Mouse (Mus musculus) kidney, embryonic 15.5 days (tissue): ENCODE data around the gene Cdkl3. TPM values are rescaled to one million over a fixed set of nuclear protein-coding genes. Genes with fewer than 3 reads are reported as not detected.

Source experiments
- ATAC-seq: fragments of 200-750 bp; cut with Nextera tagmentation; replicated peaks from 2 replicates; pipeline ENCODE4 v1.8.0; 2017; ENCODE audit warnings: moderate TSS enrichment; ENCODE audit not compliant: low FRiP score
- H3K27ac ChIP-seq: fragments of 300-500 bp; sonication (generic); 2 replicates; pipeline ENCODE4 v1.5.1; 2015; ENCODE audit warnings: mild to moderate bottlenecking, inconsistent platforms
- H3K27me3 ChIP-seq: fragments of 300-500 bp; sonication (generic); 2 replicates; pipeline ENCODE4 v1.6.1; 2015; ENCODE audit warnings: inconsistent platforms
- H3K36me3 ChIP-seq: fragments of 300-500 bp; sonication (generic); 2 replicates; pipeline ENCODE4 v1.6.1; 2015; ENCODE audit warnings: inconsistent platforms
- H3K4me1 ChIP-seq: fragments of 300-500 bp; sonication (generic); 2 replicates; pipeline ENCODE4 v1.6.1; 2015; ENCODE audit warnings: inconsistent platforms
- H3K4me2 ChIP-seq: fragments of 300-500 bp; sonication (generic); 2 replicates; pipeline ENCODE4 v1.6.1; 2015; ENCODE audit warnings: moderate library complexity, mild to moderate bottlenecking, inconsistent platforms
- H3K4me3 ChIP-seq: fragments of 300-500 bp; sonication (generic); replicated peaks from 2 replicates; pipeline ENCODE4 v1.5.1; 2015; ENCODE audit warnings: mild to moderate bottlenecking, inconsistent platforms
- H3K9ac ChIP-seq: fragments of 300-500 bp; sonication (generic); 2 replicates; pipeline ENCODE4 v1.6.1; 2015; ENCODE audit warnings: mild to moderate bottlenecking, inconsistent platforms
- H3K9me3 ChIP-seq: fragments of 300-500 bp; sonication (generic); replicated peaks from 2 replicates; pipeline ENCODE4 v1.6.1; 2016; ENCODE audit warnings: inconsistent platforms
- WGBS: fragments of 180-500 bp; shearing (Covaris S2); methylation state at CpG from one replicate; pipeline ENCODE4 v1.1.7; 2015; ENCODE audit warnings: mixed read lengths; 5-methylcytosine and 5-hydroxymethylcytosine counted together
- polyA plus RNA-seq: library from polyadenylated mRNA; unstranded; fragments of >200 nt; fragmentation: Nextera tagmentation; extraction: Ambion mirVana; gene quantifications from 2 replicates; pipeline ENCODE4 v1.2.1, GENCODE M21; 2015

Cdkl3 gene
- polyA plus RNA-seq, 1 experiment from 2014 or later, result 8.7 TPM

DNA sequence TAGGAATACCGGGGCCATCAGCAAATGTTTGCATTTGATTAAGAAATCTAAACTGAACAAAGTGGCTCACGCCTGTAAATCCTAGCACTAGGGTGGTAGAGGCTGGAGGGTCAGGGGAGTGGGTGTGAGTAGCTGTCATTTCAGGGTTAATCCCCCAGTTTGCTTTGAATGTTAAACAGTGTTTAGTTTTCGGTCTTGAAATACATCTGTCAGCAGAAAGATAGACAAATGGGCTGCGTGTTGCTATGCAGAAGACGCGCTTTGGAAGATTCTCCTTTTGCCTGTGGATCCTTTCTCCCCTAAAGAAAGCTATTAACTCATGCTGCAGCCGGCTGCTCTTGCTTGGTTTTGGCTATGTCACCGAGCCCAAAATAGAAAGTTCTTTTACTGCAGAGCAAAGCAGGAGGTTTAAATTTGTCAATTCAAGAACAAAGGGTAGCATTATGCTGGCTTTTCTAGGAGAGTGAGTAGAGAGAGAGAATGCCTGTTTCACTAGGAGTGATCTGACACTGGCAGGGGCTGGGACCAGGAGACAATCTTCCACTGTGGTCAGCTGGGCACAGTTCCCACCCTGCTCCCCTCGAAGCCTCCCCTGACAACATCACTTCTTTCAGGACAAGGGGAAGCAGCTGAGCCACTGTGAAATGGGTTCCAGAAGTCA lies 82.3 kb downstream of the Cdkl3 start:
- 58% methylated on average over 9 of the region's 9 CpGs for WGBS
- no peaks in the 10 kb centered on the region for H3K27me3 ChIP-seq
- no peaks in the 10 kb centered on the region for H3K9me3 ChIP-seq
- H3K4me3 ChIP-seq, result no peak overlapping the region
- no peak overlapping the region for H3K9ac ChIP-seq
- no peaks in the 10 kb centered on the region for H3K36me3 ChIP-seq
- no peak for ATAC-seq
- no peak overlapping the region for H3K4me2 ChIP-seq
- no peak overlapping the region for H3K27ac ChIP-seq
- H3K4me1 ChIP-seq, result peaks cover 12% of the 10 kb centered on the region

GRCm38 (mm10) chr11:52089291-52089690 lies 85.3 kb downstream of the Cdkl3 start:
- Histone ChIP-seq H3K36me3 (no peaks in the 10 kb centered on the region), H3K4me2 (peak overlapping the region; percentile 44), H3K4me3 (no peak overlapping the region), H3K27ac (peak overlapping the region; percentile 60), H3K9me3 (no peaks in the 10 kb centered on the region), H3K4me1 (peaks cover 12% of the 10 kb centered on the region), H3K9ac (no peak overlapping the region), H3K27me3 (no peaks in the 10 kb centered on the region)
- WGBS, result 28% methylated on average over 8 of the region's 8 CpGs
- ATAC-seq, result peak; percentile 43; the same call in 1 of the 2 replicates

DNA sequence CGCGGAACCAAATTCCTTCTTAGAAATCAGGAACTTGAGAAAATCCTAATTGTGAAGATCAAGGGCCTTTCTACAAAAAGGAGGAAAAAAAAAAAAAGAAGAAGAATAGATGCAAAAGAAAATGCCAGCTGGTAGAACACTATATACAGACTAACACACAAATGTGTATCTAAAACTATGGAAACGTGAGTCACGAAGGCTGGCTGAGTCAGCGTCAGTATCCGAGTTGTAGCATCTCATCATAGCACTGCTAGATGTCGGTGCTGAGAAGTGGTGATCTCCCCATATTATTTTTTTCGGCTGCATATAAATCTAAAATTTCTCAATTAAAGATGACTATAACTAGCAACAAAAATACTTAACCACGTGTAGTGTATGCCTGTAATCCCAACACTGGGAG lies 87.2 kb downstream of the Cdkl3 start:
- no peaks in the 10 kb centered on the region for H3K27me3 ChIP-seq
- H3K4me2 ChIP-seq, result no peak overlapping the region
- WGBS, result 88% methylated on average over 9 of the region's 9 CpGs

GRCm38 (mm10) chr11:52094568-52094967 lies 90.5 kb downstream of the Cdkl3 start:
- H3K9me3 ChIP-seq, result no peaks in the 10 kb centered on the region
- peaks cover 11% of the 10 kb centered on the region for H3K4me1 ChIP-seq
- H3K27me3 ChIP-seq, result no peaks in the 10 kb centered on the region
- peak overlapping the region; percentile 48; the same call in 1 of the 2 replicates for H3K27ac ChIP-seq
- 49% methylated on average over 5 of the region's 5 CpGs for WGBS
- H3K4me3 ChIP-seq, result no peak overlapping the region
- H3K9ac ChIP-seq, result no peak overlapping the region
- no peak overlapping the region for H3K4me2 ChIP-seq
- ATAC-seq, result no peak
- H3K36me3 ChIP-seq, result no peaks in the 10 kb centered on the region

More for the DNA sequence above, 87.2 kb downstream of the Cdkl3 start:
- Histone ChIP-seq H3K4me1 (peaks cover 12% of the 10 kb centered on the region), H3K9ac (no peak overlapping the region), H3K4me3 (no peak overlapping the region), H3K27ac (no peak overlapping the region), H3K9me3 (no peaks in the 10 kb centered on the region), H3K36me3 (no peaks in the 10 kb centered on the region)
- ATAC-seq, result no peak

DNA sequence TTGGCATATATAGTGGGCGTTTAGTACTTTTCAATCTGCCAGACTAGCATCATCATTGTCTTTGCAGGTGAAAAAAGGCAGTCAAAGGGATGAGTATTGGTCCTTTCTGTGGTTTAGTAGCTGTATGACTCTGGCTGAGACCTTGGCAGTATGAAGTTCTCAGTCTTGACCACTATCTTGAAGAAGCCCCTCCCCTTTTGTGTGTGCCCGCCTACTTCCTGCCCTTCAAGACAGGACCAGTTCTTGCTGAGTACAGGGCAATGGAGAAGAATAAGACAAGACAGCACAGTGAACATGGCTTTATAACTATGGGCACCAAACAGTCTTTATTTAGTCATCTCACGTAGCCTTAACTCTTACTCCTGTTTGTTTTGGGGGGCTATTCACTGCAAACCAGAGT lies 93.0 kb downstream of the Cdkl3 start:
- 70% methylated on average over 3 of the region's 3 CpGs for WGBS
- no peaks in the 10 kb centered on the region for H3K9me3 ChIP-seq
- H3K4me1 ChIP-seq, result peaks cover 25% of the 10 kb centered on the region
- H3K27ac ChIP-seq, result no peak overlapping the region
- H3K4me2 ChIP-seq, result no peak overlapping the region
- H3K9ac ChIP-seq, result no peak overlapping the region
- no peaks in the 10 kb centered on the region for H3K27me3 ChIP-seq
- no peak overlapping the region for H3K4me3 ChIP-seq
- peaks cover 3% of the 10 kb centered on the region; the same call in 1 of the 2 replicates for H3K36me3 ChIP-seq
- ATAC-seq, result no peak

DNA sequence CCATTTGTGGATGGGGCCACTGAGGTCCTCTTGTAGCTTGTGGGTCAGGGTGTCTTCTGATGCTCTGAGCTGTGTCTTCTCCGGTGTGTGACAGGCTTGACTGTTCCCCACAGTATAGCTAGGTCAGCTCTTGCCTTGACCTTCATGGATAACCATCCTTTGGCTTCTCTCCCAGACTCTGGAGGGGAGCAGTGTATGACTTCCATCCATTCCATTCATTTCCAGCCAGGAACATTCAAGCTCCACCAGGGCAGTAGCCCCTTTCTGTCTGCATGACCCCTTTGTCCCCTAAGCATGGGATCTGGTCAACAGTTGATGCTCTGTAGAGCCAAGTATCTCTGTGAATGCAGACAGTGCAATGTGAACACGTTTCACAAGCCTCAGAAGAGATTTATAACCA lies 93.6 kb downstream of the Cdkl3 start:
- Histone ChIP-seq H3K4me1 (peaks cover 29% of the 10 kb centered on the region), H3K27ac (peak overlapping the region; percentile 80; the same call in 1 of the 2 replicates), H3K4me2 (peak overlapping the region; percentile 66), H3K27me3 (no peaks in the 10 kb centered on the region), H3K36me3 (peaks cover 3% of the 10 kb centered on the region; the same call in 1 of the 2 replicates), H3K9ac (no peak overlapping the region; the same call in 1 of the 2 replicates), H3K4me3 (no peak overlapping the region), H3K9me3 (no peaks in the 10 kb centered on the region)
- 62% methylated on average over 2 of the region's 2 CpGs for WGBS
- no peak for ATAC-seq

- under 1% methylated on average over 53 of the region's 53 CpGs for WGBS
- H3K9ac ChIP-seq, result peak within 1 kb of the TSS; percentile 84
These were observed 94.5 kb downstream of the Cdkl3 start, which contains the start of gene Ppp2ca for GRCm38 (mm10) chr11:52098398-52098946. Ppp2ca (plus strand) TSS chr11:52098681.

GRCm38 (mm10) chr11:52099031-52099761 lies 95.2 kb downstream of the Cdkl3 start:
- ATAC-seq, result peak; percentile 85
- peak overlapping the region; percentile 66 for H3K4me2 ChIP-seq
- no peaks in the 10 kb centered on the region for H3K9me3 ChIP-seq
- peak overlapping the region; percentile 97 for H3K27ac ChIP-seq
- H3K27me3 ChIP-seq, result no peaks in the 10 kb centered on the region
- H3K4me3 ChIP-seq, result peak overlapping the region; percentile 92
- under 1% methylated on average over 62 of the region's 72 CpGs for WGBS
- H3K9ac ChIP-seq, result peak overlapping the region; percentile 84
- peaks cover 30% of the 10 kb centered on the region for H3K4me1 ChIP-seq
- peaks cover 3% of the 10 kb centered on the region; the same call in 1 of the 2 replicates for H3K36me3 ChIP-seq

More at GRCm38 (mm10) chr11:52098398-52098946, 94.5 kb downstream of the Cdkl3 start, which contains the start of gene Ppp2ca:
- H3K4me2 ChIP-seq, result peak within 1 kb of the TSS; percentile 66
- no peaks in the 10 kb centered on the region for H3K27me3 ChIP-seq
- H3K9me3 ChIP-seq, result no peaks in the 10 kb centered on the region
- peak within 1 kb of the TSS; percentile 97 for H3K27ac ChIP-seq
- peak within 1 kb of the TSS; percentile 92 for H3K4me3 ChIP-seq
- H3K36me3 ChIP-seq, result peaks cover 3% of the 10 kb centered on the region; the same call in 1 of the 2 replicates
- peaks cover 29% of the 10 kb centered on the region for H3K4me1 ChIP-seq
- peak; percentile 98 for ATAC-seq

- H3K4me1 ChIP-seq, result peaks cover 34% of the 10 kb centered on the region
- no peaks in the 10 kb centered on the region for H3K27me3 ChIP-seq
- 2% methylated on average over 7 of the region's 7 CpGs for WGBS
- no peak for ATAC-seq
- peak overlapping the region; percentile 92 for H3K4me3 ChIP-seq
- H3K27ac ChIP-seq, result peak overlapping the region; percentile 97
- peak overlapping the region; percentile 84 for H3K9ac ChIP-seq
- H3K4me2 ChIP-seq, result peak overlapping the region; percentile 66
- H3K9me3 ChIP-seq, result no peaks in the 10 kb centered on the region
- peaks cover 3% of the 10 kb centered on the region; the same call in 1 of the 2 replicates for H3K36me3 ChIP-seq
These were observed 95.8 kb downstream of the Cdkl3 start for GRCm38 (mm10) chr11:52099771-52100219.

DNA sequence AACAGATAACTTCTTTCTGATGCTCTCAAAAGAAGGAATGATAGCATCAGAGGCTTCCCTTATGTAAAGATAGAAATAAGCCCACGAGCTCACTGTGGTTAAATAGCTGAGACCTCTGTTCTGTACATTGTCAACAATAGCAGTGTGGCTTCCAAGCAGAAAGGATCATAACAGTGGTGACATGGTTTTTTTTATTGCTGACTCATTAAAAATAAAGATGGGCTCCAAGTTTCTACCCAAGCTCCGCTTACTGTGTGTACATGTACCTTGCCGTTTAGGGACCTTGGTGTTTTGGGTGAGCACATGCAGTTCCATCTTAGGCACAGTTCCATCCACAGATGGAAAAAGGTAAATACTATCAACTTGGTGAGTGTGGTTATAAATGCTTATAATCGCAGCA lies 99.0 kb downstream of the Cdkl3 start:
- ATAC-seq, result no peak
- H3K9ac ChIP-seq, result no peak overlapping the region
- H3K9me3 ChIP-seq, result no peaks in the 10 kb centered on the region
- no peak overlapping the region for H3K4me2 ChIP-seq
- H3K4me3 ChIP-seq, result no peak overlapping the region
- H3K4me1 ChIP-seq, result peaks cover 40% of the 10 kb centered on the region
- no peaks in the 10 kb centered on the region for H3K27me3 ChIP-seq
- peaks cover 3% of the 10 kb centered on the region; the same call in 1 of the 2 replicates for H3K36me3 ChIP-seq
- H3K27ac ChIP-seq, result no peak overlapping the region
- WGBS, result 85% methylated on average over 4 of the region's 4 CpGs

GRCm38 (mm10) chr11:52105503-52105902 lies 101.5 kb downstream of the Cdkl3 start:
- H3K4me2 ChIP-seq, result no peak overlapping the region
- peaks cover 3% of the 10 kb centered on the region; the same call in 1 of the 2 replicates for H3K36me3 ChIP-seq
- peaks cover 33% of the 10 kb centered on the region for H3K4me1 ChIP-seq
- H3K27me3 ChIP-seq, result no peaks in the 10 kb centered on the region
- H3K9me3 ChIP-seq, result no peaks in the 10 kb centered on the region
- H3K4me3 ChIP-seq, result no peak overlapping the region
- H3K27ac ChIP-seq, result no peak overlapping the region
- no peak overlapping the region for H3K9ac ChIP-seq
- ATAC-seq, result no peak

DNA sequence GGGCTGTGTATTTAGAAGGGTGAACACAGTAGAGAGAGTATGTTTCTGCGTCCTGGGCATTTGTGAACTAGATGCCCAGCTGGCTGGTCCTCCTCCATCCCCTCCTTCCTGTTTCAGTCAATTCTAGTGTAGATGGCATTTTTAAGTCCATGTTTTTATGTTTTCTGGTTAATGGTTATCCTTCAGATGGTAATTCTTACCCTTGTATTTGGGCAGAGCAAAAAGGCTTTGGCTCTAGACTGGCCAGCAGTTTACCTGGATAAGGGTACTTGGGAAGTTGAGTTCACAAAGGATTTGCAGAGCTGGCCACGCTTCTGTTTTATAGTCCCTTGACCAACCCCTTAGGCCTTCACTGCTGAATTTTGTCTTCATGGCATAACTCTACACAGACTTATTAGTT lies 102.0 kb downstream of the Cdkl3 start:
- Histone ChIP-seq H3K9ac (no peak overlapping the region), H3K36me3 (0 out of 2 replicates have a peak, but pooled peaks cover 3% of the 10 kb centered on the region), H3K4me3 (no peak overlapping the region), H3K27me3 (no peaks in the 10 kb centered on the region), H3K4me1 (peaks cover 28% of the 10 kb centered on the region), H3K4me2 (no peak overlapping the region), H3K9me3 (no peaks in the 10 kb centered on the region), H3K27ac (no peak overlapping the region)
- 78% methylated on average over 2 of the region's 2 CpGs for WGBS
- no peak for ATAC-seq
